Mouse (Mus musculus) v-Abl transformed pro-B cells (cell line): ENCODE measurements around the gene Hagh.

Experiments
- in situ Hi-C, 2 experiments: fragments of 400-800 bp; cut with MboI; formaldehyde crosslinking; loops; one replicate each; pipeline ENCODE4 v1.15.1; 2025; ENCODE audit not compliant: unreplicated experiment in 2 of 2

The Hagh gene

DNA sequence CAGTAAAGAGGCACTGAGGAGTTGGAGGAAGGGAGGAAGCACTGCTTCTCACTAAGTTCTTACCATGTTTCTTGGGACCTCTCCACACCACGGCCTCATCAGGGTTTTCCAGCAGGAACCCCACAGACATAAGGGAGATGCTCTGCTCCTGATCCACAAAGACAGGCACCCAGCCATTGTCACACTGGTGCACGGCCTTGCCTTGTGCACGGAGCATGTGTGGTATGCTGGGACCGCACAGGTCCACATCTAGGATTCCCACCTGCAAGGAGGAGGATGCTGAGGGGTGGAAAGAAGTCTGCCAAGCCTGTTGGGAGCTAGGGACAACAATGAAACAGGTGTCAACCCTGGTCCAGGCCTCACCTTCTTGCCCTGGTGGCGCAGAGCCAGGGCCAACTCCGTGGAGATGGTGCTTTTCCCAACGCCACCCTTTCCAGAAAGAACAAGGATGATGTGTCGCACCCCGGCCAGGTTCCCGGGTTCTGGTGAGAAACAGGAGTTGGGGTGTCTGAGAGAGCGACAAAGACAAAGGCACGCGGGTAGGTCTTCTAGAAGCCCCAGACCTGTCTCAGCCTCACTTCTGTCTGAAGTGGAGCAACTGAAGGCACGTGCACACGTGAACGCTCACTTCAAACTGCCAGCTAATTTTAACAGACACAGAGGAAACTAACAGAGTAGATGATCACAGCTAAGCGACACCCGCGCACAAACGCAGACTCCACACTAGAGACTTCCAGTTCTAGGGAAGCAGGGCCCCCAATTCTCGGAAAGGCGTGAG, 45.6 kb downstream of the Hagh start:
- in situ Hi-C loops, result loop anchor here in 1 of 2 experiments (5.0 kb wide), 1 partner anchor 143 kb away; no protein-coding TSS in a partner anchor

DNA sequence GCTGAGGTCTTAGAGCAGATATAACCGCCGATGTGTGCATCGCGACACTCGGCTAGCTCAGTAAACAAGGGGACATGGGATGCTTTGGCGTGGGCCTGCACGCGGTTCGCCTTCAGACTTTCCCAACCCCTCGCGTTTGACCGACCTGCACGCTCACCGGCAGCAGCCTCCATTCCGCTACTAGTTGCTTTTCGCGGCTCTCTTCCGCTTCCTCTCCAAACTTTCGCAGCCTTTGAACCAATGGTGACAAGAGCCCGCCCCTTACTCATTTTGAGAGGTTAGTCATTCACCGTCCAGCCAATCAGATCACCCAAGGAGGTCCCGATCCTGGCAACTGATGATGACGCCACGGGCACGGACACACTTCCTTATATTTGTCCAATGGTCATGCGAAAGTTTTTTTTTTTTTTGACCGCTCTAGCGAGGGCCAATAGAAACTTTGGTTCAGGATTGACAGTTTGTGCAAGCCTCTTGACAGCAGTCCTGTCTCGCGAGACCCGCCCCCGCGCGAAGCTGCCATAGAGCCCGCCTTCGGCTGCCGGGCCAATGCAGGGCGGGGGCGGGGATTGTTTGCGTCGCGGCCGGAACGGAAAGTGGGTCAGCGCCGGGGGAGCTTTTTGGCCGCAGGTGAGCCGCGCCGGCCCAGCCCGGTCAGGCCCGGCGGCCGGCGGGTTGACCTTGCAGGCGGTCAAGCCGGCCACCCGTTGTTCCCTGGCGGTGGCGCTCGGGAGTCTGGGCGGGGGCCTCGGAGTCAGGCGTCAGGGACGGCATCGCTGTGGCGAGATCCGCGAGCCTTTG, 46.4 kb downstream of the Hagh start, which contains the start of the genes Nubp2 and Spsb3:
Gene Nubp2, minus strand, starts transcription at position 216 of the 798 bp plus-strand sequence.
Gene Spsb3, plus strand, starts transcription at position 510 of the 798 bp plus-strand sequence.
- in situ Hi-C loops, result loop anchor here in 1 of 2 experiments (5.0 kb wide), 1 partner anchor 144 kb away; no protein-coding TSS in a partner anchor

DNA sequence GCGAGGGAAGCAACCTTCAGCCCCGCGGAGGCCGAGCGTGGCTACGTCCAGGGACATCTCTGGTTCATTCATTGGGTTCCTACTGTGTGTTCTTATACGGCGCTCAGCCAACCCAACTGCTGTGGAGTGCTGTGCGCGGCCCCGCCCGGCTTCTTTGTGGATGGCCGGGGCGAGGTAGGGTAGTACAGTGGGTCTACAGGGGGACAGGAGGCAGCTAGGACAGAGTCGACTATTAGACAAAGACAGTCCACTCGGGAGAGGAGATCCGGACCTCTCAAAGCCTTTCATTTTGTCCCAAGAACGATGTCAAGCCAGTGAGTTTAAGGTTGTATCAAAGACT, 47.0 kb downstream of the Hagh start:
- in situ Hi-C loops, result loop anchor here in 1 of 2 experiments (5.0 kb wide), 1 partner anchor 145 kb away; no protein-coding TSS in a partner anchor

DNA sequence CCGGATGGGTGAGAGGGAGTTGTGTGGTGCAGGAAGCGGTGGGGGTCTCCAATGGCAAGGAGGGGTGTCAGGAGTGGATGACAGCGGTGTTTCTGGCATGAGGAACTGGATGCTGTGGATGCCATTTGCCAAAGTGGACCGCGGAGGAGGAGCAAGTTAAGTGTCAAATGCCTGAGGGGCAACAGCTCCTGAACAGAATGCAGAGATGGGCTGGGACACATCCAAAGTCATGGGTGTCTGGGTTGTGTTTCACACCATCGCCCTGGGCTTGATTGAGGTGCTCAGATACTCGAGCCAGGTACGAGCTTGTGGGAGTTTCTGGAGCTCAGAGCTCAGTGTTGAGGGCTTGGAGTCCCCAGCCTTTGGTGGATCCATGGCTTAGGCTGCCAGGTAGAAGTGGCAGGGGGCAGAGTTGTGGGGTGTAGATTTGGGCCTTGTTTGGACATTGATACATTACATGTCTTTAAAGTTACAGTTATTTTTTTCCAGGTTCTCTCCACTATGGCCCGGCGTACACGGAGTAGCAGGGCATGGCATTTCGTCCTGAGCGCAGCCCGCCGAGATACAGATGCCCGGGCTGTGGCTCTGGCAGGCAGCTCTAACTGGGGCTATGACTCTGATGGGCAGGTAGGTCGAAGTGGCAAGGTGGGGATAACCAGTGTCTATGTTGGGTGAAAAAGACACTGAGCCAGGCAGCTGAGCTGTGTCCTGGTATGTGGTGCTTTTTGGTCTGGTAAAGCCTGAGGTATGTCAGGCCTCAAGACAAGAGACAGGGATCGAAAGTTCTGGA, 47.5 kb downstream of the Hagh start:
- in situ Hi-C loops, result loop anchor here in 1 of 2 experiments (5.0 kb wide), 1 partner anchor 145 kb away; no protein-coding TSS in a partner anchor

DNA sequence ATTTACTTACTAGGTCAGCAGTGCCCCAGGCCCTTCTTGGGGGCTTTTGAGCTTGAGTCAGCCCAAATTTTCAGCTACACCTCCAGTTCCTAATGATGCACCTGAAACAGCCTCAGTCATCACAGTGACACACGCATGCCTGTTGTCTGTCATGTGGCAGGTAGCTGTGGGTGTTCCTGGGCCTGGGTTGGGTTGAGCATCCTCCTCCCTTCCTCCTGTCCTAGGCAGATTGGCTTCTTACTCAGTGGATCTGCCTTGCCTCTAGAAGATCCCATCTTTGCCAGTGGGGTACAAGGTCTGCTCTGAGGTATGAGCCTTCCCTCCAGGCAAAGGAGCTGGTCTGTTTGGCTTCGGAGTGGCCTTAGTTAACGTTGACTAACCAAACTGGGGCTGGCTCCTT, 48.9 kb downstream of the Hagh start:
- in situ Hi-C loops, result loop anchor here in 1 of 2 experiments (5.0 kb wide), 1 partner anchor 147 kb away; no protein-coding TSS in a partner anchor

DNA sequence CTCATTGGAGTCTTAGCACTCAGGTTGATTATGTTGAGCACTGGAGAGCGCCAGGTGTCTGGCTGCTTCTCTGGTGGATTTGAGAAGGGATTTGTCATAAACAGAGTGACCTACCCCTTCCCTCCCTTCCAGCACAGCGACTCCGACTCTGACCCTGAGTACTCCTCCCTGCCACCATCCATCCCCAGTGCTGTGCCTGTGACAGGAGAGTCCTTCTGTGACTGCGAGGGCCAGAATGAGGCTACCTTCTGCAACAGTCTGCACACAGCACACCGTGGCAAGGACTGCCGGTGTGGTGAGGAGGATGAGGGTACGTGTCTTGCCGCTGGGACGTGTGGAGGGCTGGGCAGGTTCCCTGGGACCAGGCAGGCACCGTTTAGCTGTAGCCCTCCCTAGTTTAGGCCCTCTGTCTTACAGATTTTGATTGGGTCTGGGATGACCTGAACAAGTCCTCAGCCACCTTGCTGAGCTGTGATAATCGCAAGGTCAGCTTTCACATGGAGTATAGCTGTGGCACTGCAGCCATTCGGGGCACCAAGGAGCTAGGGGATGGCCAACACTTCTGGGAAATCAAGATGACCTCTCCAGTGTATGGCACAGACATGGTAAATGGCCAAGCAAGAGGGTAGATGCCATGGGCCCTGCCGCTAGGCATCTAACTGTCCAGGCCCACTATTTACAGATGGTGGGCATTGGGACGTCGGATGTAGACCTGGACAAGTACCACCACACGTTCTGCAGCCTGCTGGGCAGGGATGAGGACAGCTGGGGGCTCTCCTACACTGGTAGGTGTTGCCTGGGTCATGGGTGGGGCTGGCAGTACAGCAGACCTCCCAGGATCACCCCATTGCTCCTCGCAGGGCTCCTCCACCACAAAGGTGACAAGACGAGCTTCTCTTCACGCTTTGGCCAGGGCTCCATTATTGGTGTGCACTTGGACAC, 50.5 kb downstream of the Hagh start:
- in situ Hi-C loops, result no loop called here

DNA sequence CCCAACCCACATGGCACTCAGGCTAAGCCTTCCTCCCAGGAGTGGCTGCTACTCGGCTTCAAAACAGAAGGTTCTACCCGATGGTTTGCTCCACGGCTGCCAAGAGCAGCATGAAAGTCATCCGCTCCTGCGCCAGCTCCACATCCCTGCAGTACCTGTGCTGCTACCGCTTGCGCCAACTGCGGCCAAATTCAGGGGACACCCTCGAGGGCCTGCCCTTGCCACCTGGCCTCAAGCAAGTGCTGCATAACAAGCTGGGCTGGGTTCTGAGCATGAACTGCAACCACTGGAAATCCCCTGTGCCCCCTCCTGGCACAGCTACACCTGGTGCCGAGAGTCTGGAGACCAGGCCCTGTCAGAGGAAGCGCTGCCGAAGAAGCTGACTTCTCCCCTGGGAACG, 51.4 kb downstream of the Hagh start:
- in situ Hi-C loops, result no loop called here

DNA sequence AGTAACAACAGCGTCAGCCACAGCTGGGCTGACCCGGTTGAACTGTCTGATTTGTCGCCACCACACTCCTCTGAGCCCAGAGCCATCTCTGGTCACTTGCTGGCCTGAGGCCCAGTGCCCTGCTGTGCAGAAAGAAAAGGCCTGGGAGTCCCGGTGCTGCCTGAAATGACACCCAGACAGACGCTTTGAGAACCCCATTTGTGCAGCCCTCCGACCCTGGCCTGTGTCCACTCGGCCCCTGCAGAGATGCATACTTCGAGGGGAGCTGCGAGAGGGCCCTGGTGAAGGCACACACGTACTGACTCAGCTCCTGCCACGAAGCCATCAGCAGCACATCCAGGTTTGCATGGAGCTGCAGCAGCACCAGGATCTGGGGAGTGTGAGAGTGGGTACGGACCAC, 52.8 kb downstream of the Hagh start:
- in situ Hi-C loops, result no loop called here

DNA sequence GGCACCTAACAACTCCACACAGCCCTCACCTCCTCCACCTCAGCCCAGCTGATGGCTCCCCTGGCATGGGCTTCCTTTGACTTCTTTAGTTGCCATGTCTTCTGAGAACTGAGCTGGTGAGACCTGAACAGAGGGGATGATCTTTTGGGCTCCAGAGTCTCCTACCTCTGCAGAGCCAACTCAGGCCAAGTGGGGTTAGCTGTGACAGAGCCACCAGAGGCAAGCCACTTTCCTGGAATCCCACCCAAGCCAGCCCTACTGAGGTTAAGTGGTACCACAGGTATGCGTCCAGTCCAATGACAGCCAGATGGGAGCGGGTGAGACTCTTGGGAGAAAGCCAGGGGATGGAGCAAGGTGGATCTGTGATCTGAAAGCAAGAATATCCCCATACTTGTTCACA, 53.3 kb downstream of the Hagh start:
- in situ Hi-C loops, result no loop called here

DNA sequence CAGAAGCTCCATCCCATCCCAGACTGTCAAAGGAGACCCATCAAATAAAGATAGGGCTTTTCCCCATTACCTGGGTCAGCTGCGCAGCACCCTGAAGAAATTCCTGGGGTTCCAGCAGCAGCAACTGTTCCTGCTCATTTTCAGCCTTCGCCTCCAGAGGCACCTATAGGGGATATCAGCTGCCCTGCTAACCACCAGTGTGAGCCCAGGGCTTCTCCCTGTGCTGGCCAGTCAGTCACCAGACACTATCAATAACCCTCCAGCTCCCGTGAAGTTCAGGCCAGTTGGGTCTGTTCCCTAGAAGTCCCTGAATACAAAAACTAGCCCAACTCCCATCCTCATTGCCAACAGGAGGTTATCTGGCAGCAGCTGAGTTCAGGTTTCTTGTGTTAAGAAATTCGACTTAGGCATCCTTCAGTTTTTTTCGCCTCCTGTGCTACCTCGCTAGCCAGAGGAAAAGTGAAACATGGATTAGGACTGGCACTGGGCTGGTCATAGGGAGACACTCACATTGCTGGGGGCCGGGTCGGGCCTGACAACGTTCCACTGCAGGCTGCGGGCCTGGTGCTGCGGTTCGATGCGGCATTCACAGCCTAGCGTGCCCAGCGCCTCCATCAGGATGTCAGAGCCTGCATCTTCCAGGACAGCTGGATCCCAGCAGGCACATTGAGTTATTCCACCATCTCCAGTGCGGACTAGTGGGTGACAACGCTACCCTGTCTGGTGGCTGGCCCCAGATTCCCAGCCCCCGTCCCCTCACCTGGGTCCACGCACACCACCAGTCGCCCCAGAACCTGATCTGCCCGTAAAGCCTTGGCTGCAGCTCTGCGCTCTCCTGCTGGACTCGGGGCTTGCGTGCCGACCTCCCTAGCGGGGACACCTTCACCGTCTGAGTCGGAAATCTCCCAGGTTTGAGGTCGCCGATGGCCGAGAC, 54.4 kb downstream of the Hagh start:
- in situ Hi-C loops, result no loop called here

DNA sequence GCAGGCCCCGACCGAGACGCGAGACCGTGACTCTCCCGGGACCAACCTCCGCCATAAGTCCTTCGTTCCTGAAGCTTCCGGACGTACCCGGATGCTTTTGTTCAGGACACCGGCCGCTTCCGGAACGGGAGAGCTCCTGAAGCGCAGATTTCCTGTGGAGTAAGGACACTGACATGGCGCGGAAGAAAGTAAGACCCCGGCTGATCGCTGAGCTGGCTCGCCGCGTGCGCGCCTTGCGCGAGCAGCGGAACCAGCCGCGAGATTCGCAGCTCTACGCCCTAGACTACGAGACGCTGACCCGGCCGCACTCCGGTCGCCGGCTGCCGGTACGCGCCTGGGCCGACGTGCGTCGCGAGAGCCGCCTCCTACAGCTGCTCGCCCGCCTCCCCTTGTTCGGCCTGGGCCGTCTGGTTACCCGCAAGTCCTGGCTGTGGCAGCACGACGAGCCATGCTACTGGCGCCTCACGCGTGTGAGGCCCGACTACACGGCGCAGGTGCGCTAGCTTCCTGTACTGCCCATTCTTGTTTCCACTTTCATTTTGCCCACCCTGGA, 55.1 kb downstream of the Hagh start, which contains the start of the genes Eme2 and Mrps34:
Gene Eme2, minus strand, starts transcription at position 93 of the 553 bp plus-strand sequence.
Gene Mrps34, plus strand, starts transcription at position 122 of the 553 bp plus-strand sequence.
- in situ Hi-C loops, result no loop called here

DNA sequence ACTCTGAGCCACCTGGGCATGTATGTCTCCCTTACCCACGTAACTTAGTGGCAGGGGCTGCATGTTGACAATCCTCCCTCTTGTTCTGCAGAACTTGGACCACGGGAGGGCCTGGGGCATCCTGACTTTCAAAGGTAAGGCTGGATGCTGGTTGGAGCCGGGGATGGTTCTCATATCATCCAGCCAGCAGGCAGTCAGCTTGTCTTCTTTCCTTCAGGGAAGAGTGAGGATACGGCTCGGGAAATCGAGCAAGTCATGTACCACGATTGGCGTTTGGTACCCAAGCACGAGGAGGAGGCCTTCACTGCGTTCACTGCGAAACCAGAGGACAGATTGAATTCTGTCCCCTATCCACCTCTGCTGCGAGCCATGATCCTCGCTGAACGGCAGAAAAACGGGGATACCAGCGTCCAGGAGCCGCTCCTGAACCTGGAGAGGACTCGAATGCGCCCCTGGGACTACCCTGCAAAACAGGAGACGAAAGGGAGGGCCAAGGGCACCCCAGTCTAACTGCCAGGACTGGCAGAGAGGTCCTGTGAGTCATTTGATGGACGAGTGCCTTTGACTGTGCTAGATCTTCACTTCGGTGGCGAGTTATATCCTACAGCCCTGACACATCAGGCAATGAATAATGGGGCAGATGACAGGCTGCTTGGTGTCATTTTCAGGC, 55.8 kb downstream of the Hagh start:
- in situ Hi-C loops, result no loop called here

DNA sequence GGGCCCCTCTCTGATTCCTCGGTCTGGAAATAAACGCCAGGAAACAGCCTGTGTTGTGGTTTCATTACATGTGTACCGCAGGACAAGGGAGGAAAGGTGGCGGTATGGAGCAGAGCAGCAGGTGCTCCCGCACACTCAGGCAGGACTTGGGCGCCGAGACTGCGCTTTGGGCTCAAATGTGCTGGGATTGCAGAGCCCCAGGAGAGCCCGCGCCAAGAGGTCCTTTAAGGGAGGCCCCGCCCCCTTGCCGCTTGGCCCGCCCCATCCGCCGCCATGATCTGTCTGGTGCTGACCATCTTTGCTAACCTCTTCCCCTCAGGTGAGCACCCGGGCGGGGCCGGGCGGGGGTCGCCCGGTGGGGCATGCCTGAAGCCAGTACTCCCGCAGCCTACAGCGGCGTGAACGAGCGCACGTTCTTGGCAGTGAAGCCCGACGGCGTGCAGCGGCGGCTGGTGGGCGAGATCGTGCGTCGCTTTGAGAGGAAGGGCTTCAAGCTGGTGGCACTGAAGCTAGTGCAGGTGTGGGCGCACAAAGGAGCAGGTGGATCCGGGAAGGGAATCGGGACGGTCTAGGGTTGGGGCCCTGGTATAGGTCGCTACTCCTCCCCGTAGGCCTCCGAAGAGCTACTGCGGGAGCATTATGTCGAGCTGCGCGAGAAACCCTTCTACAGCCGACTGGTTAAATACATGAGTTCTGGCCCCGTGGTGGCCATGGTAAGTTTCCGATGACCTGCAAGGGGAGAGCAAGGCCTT, 56.5 kb downstream of the Hagh start, which contains the start of gene Nme3:
Gene Nme3, plus strand, starts transcription at position 260 of the 752 bp plus-strand sequence.
- in situ Hi-C loops, result no loop called here

DNA sequence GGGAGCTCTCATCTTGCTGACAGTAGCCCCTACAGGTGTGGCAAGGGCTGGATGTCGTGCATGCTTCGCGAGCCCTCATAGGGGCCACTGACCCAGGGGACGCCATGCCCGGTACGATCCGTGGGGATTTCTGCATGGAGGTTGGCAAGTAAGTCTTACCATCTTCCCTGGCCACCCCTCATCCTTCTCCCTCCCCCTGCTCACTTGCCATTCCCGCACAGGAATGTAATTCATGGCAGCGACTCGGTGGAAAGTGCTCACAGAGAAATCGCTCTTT, 57.0 kb downstream of the Hagh start:
- in situ Hi-C loops, result no loop called here

DNA sequence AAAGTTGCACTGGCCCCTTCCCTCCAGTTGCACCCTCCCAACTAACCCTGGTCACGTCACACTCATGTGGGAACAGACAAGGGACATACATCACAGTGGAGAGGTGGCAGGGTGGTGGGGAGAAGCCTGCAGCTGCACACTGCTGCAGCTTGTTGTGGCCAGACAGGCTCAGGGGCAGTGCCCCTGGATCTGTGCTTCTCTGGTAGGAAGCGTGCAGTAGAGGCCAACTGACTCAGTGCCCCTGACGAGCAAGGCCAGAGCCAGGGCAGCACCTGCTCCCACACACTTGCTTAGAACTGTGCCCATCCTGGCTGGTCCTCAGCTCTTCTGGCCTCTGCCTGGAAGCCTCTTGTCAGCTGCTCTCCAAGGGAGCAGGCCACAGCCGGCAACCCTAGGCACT, 57.7 kb downstream of the Hagh start:
- in situ Hi-C loops, result no loop called here

DNA sequence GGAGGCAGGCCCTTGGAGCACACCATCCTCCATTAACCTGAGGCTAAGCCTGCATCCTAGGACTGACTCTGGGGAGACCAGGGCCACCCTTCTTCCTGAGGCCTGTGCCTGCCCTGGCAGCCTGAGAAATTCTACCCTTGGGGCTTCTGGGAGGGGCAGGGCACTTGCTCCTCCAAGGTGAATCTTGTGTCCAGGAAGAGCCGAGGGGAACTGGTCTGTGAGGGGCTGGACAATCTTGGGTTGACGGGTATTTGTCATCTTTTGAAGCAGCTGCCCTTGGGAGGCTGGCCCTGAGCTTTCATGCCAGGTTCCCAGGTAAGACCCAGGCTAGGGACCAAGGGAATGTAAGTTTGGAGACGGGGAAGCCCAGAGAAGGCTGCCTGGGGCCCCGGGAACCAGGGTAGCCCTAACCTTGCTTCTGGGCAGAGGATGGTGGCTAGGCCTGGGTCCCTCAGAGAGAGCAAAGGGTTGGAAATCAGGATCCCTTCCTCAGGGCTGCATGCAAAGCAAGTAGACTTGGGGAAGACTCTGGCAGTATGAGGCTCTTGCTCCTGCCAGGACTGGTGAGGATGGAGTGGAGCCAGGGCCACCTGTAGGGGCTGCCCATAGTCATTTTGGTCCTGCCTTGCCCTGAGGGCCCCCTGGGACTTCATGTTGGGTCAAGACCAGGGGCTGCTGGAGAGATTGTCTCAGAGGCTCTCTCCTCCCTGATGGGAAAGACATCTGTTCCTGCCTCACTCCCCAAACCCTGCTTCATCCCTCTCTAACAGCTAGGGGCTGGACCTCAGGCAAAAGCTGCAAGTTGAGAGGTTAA, 58.3 kb downstream of the Hagh start:
- in situ Hi-C loops, result no loop called here
